Mouse (Mus musculus): ENCODE results near the gene Colq. TPM values are rescaled to one million over a fixed set of nuclear protein-coding genes. Genes with fewer than 3 reads are reported as not detected.
A peak's percentile ranks its signal among the peaks of the same experiment; 100 is the strongest.

Colq gene
- polyA plus RNA-seq (2012; fragmentation: generic; extraction: Trizol) = not detected
- long read RNA-seq, experiment 1 = 0 reads
- long read RNA-seq, experiment 2 = 0 reads

GRCm38 (mm10) chr14:31591243-31591642 lies at the start of gene Colq:
Gene Colq (minus strand): TSS chr14:31591343.
- H3K79me3 ChIP-seq (ENCODE audit: low read depth) = no peaks in the 10 kb centered on the region
- TF ChIP-seq MYOD1 (IDR thresholded peaks at IDR 0.05; ENCODE audit: control insufficient read depth, insufficient read length, low read depth) = no peak
- no peak for TF ChIP-seq MAX (IDR thresholded peaks at IDR 0.05)
- no peak for TF ChIP-seq MYOG (IDR thresholded peaks at IDR 0.05; ENCODE audit: control insufficient read depth, extremely low read depth, insufficient read length)
- no peak for TF ChIP-seq CEBPB (IDR thresholded peaks at IDR 0.05; ENCODE audit: low read depth)
- TF ChIP-seq FOSL1 (IDR thresholded peaks at IDR 0.05; ENCODE audit: insufficient read depth, low read length, poor library complexity, severe bottlenecking) = no peak
- TF ChIP-seq USF1 (IDR thresholded peaks at IDR 0.05; ENCODE audit: low read depth) = no peak
- no peak for TF ChIP-seq CTCF (IDR thresholded peaks at IDR 0.05; ENCODE audit: control insufficient read depth, insufficient read depth, insufficient read length)
- H3K36me3 ChIP-seq (ENCODE audit: control insufficient read depth, insufficient read depth) = no peaks in the 10 kb centered on the region
- H3K4me3 ChIP-seq (ENCODE audit: insufficient read depth, poor library complexity, severe bottlenecking) = no peak within 1 kb of the TSS
- no peak within 1 kb of the TSS for H3ac ChIP-seq (ENCODE audit: control insufficient read depth, insufficient read length, low read depth)
- peaks cover 27% of the 10 kb centered on the region for H3K27me3 ChIP-seq (ENCODE audit: control insufficient read depth, insufficient read depth, insufficient read length)
- no peaks in the 10 kb centered on the region for H3K79me2 ChIP-seq (ENCODE audit: control insufficient read depth, insufficient read depth)

DNA sequence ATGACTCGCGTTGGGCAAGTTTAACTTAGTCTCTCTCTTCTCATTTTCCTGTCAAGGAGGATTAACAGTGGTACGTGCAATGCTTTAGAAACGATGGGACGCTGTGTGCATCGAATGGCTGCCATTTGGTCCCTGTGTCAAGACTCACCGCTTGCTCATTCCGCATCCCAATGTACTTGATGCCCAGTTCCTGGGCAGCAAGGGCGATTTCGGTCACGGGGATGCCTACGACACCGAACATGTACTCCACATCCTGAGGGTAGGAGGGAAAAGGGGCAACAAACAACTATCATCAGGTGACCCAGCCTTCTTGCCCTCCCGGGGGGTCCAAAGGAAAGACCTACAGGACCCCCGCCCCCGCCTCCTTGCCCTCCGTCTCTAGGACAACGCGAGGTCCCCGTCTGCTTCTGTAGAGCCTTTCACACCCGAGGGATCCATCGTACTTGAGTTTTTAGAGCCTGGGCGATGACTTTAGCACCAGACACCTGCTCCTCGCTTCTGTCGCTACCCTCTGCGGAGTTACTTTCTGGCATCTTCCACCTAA lies 49.3 kb upstream of the Colq start, which contains the start of gene Gm49387:
Gene Gm49387 (minus strand): TSS at position 533 of the 544 bp plus-strand sequence.
- Histone ChIP-seq H3K36me3 (ENCODE audit: control insufficient read depth, insufficient read depth) (no peaks in the 10 kb centered on the region), H3K4me3 (ENCODE audit: insufficient read depth, poor library complexity, severe bottlenecking) (peak within 1 kb of the TSS; percentile 33), H3K79me3 (ENCODE audit: low read depth) (peaks cover 3% of the 10 kb centered on the region), H3ac (ENCODE audit: control insufficient read depth, insufficient read length, low read depth) (peak within 1 kb of the TSS; percentile 96), H3K79me2 (ENCODE audit: control insufficient read depth, insufficient read depth) (peaks cover 9% of the 10 kb centered on the region), H3K27me3 (ENCODE audit: control insufficient read depth, insufficient read depth, insufficient read length) (no peaks in the 10 kb centered on the region)
- no peak for TF ChIP-seq FOSL1 (IDR thresholded peaks at IDR 0.05; ENCODE audit: insufficient read depth, low read length, poor library complexity, severe bottlenecking)
- TF ChIP-seq MYOD1 (IDR thresholded peaks at IDR 0.05; ENCODE audit: control insufficient read depth, insufficient read length, low read depth) = no peak
- no peak for TF ChIP-seq MAX (IDR thresholded peaks at IDR 0.05)
- no peak for TF ChIP-seq CEBPB (IDR thresholded peaks at IDR 0.05; ENCODE audit: low read depth)
- TF ChIP-seq USF1 (IDR thresholded peaks at IDR 0.05; ENCODE audit: low read depth) = no peak
- no peak for TF ChIP-seq MYOG (IDR thresholded peaks at IDR 0.05; ENCODE audit: control insufficient read depth, extremely low read depth, insufficient read length)
- TF ChIP-seq CTCF (IDR thresholded peaks at IDR 0.05; ENCODE audit: control insufficient read depth, insufficient read depth, insufficient read length) = no peak

DNA sequence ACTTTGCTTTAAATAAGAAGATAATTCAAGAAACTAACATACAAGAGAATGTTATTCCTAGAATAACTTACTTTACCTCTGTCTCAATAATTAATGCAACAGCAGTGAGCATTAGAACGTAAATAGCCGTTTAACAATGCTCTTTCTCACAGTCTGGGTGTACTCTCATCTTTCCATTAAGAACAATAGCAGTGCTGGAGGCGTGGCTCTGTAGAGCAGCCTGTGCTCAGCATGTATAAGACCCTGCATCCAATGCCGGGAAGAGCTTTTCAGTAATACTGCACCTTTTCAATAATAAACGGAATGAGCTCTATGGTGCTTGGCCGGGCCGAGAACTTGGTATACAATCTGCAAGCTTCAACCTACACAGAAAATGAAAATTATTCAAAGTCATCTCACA lies 39.5 kb upstream of the Colq start:
- H3K79me3 ChIP-seq (ENCODE audit: low read depth) = no peaks in the 10 kb centered on the region

DNA sequence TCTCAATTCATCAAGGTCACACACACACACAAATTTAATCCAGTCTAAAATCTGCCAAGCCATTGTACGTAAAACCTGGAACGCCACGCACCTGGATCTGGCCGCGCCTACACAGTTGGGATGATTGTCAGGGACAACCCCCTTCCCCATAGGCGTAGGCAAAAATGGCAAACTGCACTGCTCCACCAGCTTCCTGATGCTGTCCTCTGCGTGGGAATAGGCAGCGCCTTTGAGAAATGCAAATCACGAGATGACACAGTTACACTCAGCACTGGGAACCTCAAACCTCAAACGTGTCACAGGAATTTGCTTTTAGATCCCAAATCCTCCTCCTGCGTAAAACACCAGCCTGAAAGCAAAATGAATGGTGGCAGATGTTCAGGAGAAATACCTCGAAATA lies 31.6 kb upstream of the Colq start:
- Histone ChIP-seq H3ac (ENCODE audit: control insufficient read depth, insufficient read length, low read depth) (no peak overlapping the region), H3K36me3 (ENCODE audit: control insufficient read depth, insufficient read depth) (no peaks in the 10 kb centered on the region), H3K79me3 (ENCODE audit: low read depth) (no peaks in the 10 kb centered on the region), H3K79me2 (ENCODE audit: control insufficient read depth, insufficient read depth) (no peaks in the 10 kb centered on the region), H3K27me3 (ENCODE audit: control insufficient read depth, insufficient read depth, insufficient read length) (peaks cover 4% of the 10 kb centered on the region), H3K4me3 (ENCODE audit: insufficient read depth, poor library complexity, severe bottlenecking) (no peak overlapping the region)
- no peak for TF ChIP-seq MAX (IDR thresholded peaks at IDR 0.05)
- no peak for TF ChIP-seq CTCF (IDR thresholded peaks at IDR 0.05; ENCODE audit: control insufficient read depth, insufficient read depth, insufficient read length)
- TF ChIP-seq CEBPB (IDR thresholded peaks at IDR 0.05; ENCODE audit: low read depth) = no peak
- no peak for TF ChIP-seq MYOD1 (IDR thresholded peaks at IDR 0.05; ENCODE audit: control insufficient read depth, insufficient read length, low read depth)
- TF ChIP-seq FOSL1 (IDR thresholded peaks at IDR 0.05; ENCODE audit: insufficient read depth, low read length, poor library complexity, severe bottlenecking) = no peak

More for the DNA sequence above, 39.5 kb upstream of the Colq start:
- Histone ChIP-seq H3K4me3 (ENCODE audit: insufficient read depth, poor library complexity, severe bottlenecking) (no peak overlapping the region), H3ac (ENCODE audit: control insufficient read depth, insufficient read length, low read depth) (no peak overlapping the region), H3K79me2 (ENCODE audit: control insufficient read depth, insufficient read depth) (no peaks in the 10 kb centered on the region), H3K36me3 (ENCODE audit: control insufficient read depth, insufficient read depth) (no peaks in the 10 kb centered on the region), H3K27me3 (ENCODE audit: control insufficient read depth, insufficient read depth, insufficient read length) (no peaks in the 10 kb centered on the region)
- TF ChIP-seq FOSL1 (IDR thresholded peaks at IDR 0.05; ENCODE audit: insufficient read depth, low read length, poor library complexity, severe bottlenecking) (no peak), MYOG (IDR thresholded peaks at IDR 0.05; ENCODE audit: control insufficient read depth, extremely low read depth, insufficient read length) (no peak), USF1 (IDR thresholded peaks at IDR 0.05; ENCODE audit: low read depth) (no peak), CEBPB (IDR thresholded peaks at IDR 0.05; ENCODE audit: low read depth) (no peak), MAX (IDR thresholded peaks at IDR 0.05) (no peak), MYOD1 (IDR thresholded peaks at IDR 0.05; ENCODE audit: control insufficient read depth, insufficient read length, low read depth) (no peak), CTCF (IDR thresholded peaks at IDR 0.05; ENCODE audit: control insufficient read depth, insufficient read depth, insufficient read length) (no peak)

- no peak overlapping the region for H3K4me3 ChIP-seq (ENCODE audit: insufficient read depth, poor library complexity, severe bottlenecking)
- H3K79me3 ChIP-seq (ENCODE audit: low read depth) = no peaks in the 10 kb centered on the region
- peaks cover 7% of the 10 kb centered on the region for H3K27me3 ChIP-seq (ENCODE audit: control insufficient read depth, insufficient read depth, insufficient read length)
- H3ac ChIP-seq (ENCODE audit: control insufficient read depth, insufficient read length, low read depth) = no peak overlapping the region
- TF ChIP-seq FOSL1 (IDR thresholded peaks at IDR 0.05; ENCODE audit: insufficient read depth, low read length, poor library complexity, severe bottlenecking) (no peak), MYOG (IDR thresholded peaks at IDR 0.05; ENCODE audit: control insufficient read depth, extremely low read depth, insufficient read length) (no peak), MAX (IDR thresholded peaks at IDR 0.05) (no peak), MYOD1 (IDR thresholded peaks at IDR 0.05; ENCODE audit: control insufficient read depth, insufficient read length, low read depth) (no peak), CEBPB (IDR thresholded peaks at IDR 0.05; ENCODE audit: low read depth) (no peak), USF1 (IDR thresholded peaks at IDR 0.05; ENCODE audit: low read depth) (no peak), CTCF (IDR thresholded peaks at IDR 0.05; ENCODE audit: control insufficient read depth, insufficient read depth, insufficient read length) (no peak)
- no peaks in the 10 kb centered on the region for H3K36me3 ChIP-seq (ENCODE audit: control insufficient read depth, insufficient read depth)
- no peaks in the 10 kb centered on the region for H3K79me2 ChIP-seq (ENCODE audit: control insufficient read depth, insufficient read depth)
These were observed 29.6 kb upstream of the Colq start for GRCm38 (mm10) chr14:31620591-31621223.
